Mouse (Mus musculus): ENCODE measurements around the gene Gm49403. TPM values are rescaled to one million over a fixed set of nuclear protein-coding genes. Genes with fewer than 3 reads are reported as not detected.
A peak's percentile ranks its signal among the peaks of the same experiment; 100 is the strongest.
"Not testable (repeated sequence)": the region's sequence is repeated elsewhere in the genome, so short reads cannot be mapped to it uniquely, and the experiment has no call there.

Gene Gm49403
- polyA plus RNA-seq, 1 experiment from 2014 or later = not detected

GRCm38 (mm10) chr19:8850402-8850901 is 33.3 kb upstream of the Gm49403 start, which contains the start of gene Lrrn4cl:
Gene Lrrn4cl, plus strand, starts transcription at chr19:8850768.
- Histone ChIP-seq H3K9me3 (no peaks in the 10 kb centered on the region), H3K4me3 (no peak within 1 kb of the TSS), H3K27ac (peak within 1 kb of the TSS; percentile 65), H3K4me2 (replicated peaks) (peak within 1 kb of the TSS; percentile 6; the same call in 1 of the 2 replicates), H3K27me3 (no peaks in the 10 kb centered on the region), H3K36me3 (peaks cover 20% of the 10 kb centered on the region), H3K9ac (no peak within 1 kb of the TSS), H3K4me1 (peaks cover 3% of the 10 kb centered on the region; the same call in 1 of the 2 replicates)
- ATAC-seq (ENCODE audit: insufficient number of reproducible peaks, insufficient read depth, low FRiP score, low TSS enrichment) = peak; percentile 70
- WGBS = 16% methylated on average over 7 of the region's 7 CpGs

- peaks cover 13% of the 10 kb centered on the region for H3K36me3 ChIP-seq
- H3K9me3 ChIP-seq = no peaks in the 10 kb centered on the region
- ATAC-seq (ENCODE audit: insufficient number of reproducible peaks, insufficient read depth, low FRiP score, low TSS enrichment) = no peak
- no peaks in the 10 kb centered on the region for H3K27me3 ChIP-seq
- no peak overlapping the region for H3K4me2 ChIP-seq (replicated peaks)
- no peak overlapping the region for H3K4me3 ChIP-seq
- no peak overlapping the region for H3K27ac ChIP-seq
- H3K9ac ChIP-seq = no peak overlapping the region
- 60% methylated on average over 7 of the region's 7 CpGs for WGBS
- peaks cover 3% of the 10 kb centered on the region; the same call in 1 of the 2 replicates for H3K4me1 ChIP-seq
Observed at GRCm38 (mm10) chr19:8851639-8852038, 32.1 kb upstream of the Gm49403 start.

DNA sequence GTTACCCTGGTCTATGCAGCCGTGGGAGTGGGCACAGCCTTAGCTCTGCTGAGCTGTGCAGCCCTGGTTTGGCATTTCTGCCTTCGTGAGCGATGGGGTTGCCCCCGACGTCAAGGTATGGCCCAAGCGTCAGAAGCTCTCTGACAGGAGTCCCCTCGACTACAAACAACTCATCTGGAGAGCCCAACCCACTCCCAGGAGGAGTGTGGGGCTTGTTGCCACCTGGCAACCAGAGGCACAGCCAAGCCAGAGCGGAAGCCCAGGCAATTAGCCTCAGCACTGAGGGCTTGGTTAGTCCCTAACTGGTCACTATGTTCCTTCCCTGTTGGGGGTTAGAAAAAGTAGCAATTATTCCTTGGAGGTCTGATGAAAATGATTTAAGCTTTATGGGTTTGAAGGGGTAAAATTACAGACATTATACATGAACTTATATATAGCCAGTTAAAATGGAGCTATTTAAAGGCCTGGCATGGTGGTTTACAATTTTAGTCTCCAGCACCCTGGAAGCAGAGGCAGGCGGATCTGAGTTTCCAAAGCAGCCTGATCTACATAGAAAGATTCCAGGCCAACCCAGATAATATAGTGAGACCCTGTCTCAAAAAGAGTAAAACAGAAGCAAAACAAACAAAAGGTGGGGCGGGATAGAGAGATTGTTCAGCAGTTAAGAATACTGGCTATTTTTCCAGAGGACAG is 31.3 kb upstream of the Gm49403 start:
- H3K9me3 ChIP-seq = no peaks in the 10 kb centered on the region
- H3K27me3 ChIP-seq = no peaks in the 10 kb centered on the region
- no peak overlapping the region for H3K4me3 ChIP-seq
- ATAC-seq (ENCODE audit: insufficient number of reproducible peaks, insufficient read depth, low FRiP score, low TSS enrichment) = no peak
- H3K36me3 ChIP-seq = peaks cover 6% of the 10 kb centered on the region; the same call in 1 of the 2 replicates
- 59% methylated on average over 10 of the region's 10 CpGs for WGBS
- H3K9ac ChIP-seq = no peak overlapping the region
- H3K27ac ChIP-seq = no peak overlapping the region
- no peak overlapping the region for H3K4me2 ChIP-seq (replicated peaks)
- peaks cover 3% of the 10 kb centered on the region; the same call in 1 of the 2 replicates for H3K4me1 ChIP-seq

DNA sequence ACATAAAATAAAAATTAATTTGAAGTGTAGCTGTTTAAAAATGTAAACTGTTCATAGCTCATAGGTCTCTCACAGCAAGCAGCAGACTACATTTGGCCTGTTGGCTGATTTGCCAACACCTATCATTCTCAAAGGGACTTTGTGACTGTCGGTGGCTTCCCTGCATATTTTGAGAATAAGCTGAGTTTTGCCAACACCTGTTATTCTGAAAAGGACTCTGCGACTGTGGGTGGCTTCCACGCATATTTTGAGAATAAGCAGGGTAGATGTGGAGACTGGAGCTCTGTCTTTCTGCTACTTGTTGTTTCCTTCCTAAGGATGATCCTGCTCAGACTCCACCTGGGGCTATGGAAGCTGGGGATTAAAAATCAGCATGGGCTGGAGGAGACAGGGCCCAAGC is 30.6 kb upstream of the Gm49403 start:
- no peaks in the 10 kb centered on the region for H3K27me3 ChIP-seq
- no peak for ATAC-seq (ENCODE audit: insufficient number of reproducible peaks, insufficient read depth, low FRiP score, low TSS enrichment)
- 86% methylated on average over 3 of the region's 3 CpGs for WGBS

GRCm38 (mm10) chr19:8857689-8858088 is 26.0 kb upstream of the Gm49403 start:
- WGBS = 40% methylated on average over 4 of the region's 4 CpGs
- no peaks in the 10 kb centered on the region for H3K4me1 ChIP-seq
- no peak overlapping the region for H3K9ac ChIP-seq
- H3K9me3 ChIP-seq = no peaks in the 10 kb centered on the region
- no peak overlapping the region for H3K4me2 ChIP-seq (replicated peaks)
- no peak overlapping the region for H3K4me3 ChIP-seq
- no peak overlapping the region for H3K27ac ChIP-seq
- ATAC-seq (ENCODE audit: insufficient number of reproducible peaks, insufficient read depth, low FRiP score, low TSS enrichment) = no peak
- no peaks in the 10 kb centered on the region for H3K36me3 ChIP-seq
- H3K27me3 ChIP-seq = no peaks in the 10 kb centered on the region

More for the DNA sequence above, 30.6 kb upstream of the Gm49403 start:
- Histone ChIP-seq H3K4me1 (peaks cover 3% of the 10 kb centered on the region; the same call in 1 of the 2 replicates), H3K4me2 (replicated peaks) (no peak overlapping the region), H3K36me3 (no peaks in the 10 kb centered on the region), H3K4me3 (no peak overlapping the region), H3K9ac (no peak overlapping the region), H3K27ac (no peak overlapping the region), H3K9me3 (no peaks in the 10 kb centered on the region)

DNA sequence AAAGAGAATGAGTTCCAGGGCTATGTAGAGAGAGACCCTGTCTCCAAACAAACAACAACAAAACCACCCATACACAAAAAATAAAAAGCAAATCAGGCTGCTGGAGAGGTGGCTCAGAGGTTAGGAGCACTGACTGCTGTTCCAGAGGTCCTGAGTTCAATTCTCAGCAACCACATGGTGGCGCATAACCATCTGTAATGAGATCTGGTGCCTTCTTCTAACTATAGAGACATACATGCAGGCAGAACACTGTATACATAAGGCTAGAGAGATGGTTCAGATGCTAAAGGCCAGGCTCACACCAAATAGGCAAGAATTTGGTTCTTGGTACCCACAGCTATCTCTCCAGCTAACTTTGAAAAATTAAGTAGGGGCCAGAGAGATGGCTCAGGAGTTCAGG is 24.7 kb upstream of the Gm49403 start:
- H3K9me3 ChIP-seq = no peaks in the 10 kb centered on the region
- no peak overlapping the region for H3K4me2 ChIP-seq (replicated peaks)
- no peak overlapping the region for H3K9ac ChIP-seq
- H3K27me3 ChIP-seq = no peaks in the 10 kb centered on the region
- no peak overlapping the region for H3K4me3 ChIP-seq
- no peak for ATAC-seq (ENCODE audit: insufficient number of reproducible peaks, insufficient read depth, low FRiP score, low TSS enrichment)
- no peaks in the 10 kb centered on the region for H3K36me3 ChIP-seq
- no peaks in the 10 kb centered on the region for H3K4me1 ChIP-seq
- 11% methylated on average over 1 of the region's 1 CpGs for WGBS
- H3K27ac ChIP-seq = no peak overlapping the region

- Histone ChIP-seq H3K36me3 (no peaks in the 10 kb centered on the region), H3K27ac (no peak overlapping the region), H3K9ac (no peak overlapping the region), H3K4me2 (replicated peaks) (no peak overlapping the region), H3K4me3 (no peak overlapping the region), H3K4me1 (no peaks in the 10 kb centered on the region), H3K27me3 (no peaks in the 10 kb centered on the region), H3K9me3 (no peaks in the 10 kb centered on the region)
- WGBS = 85% methylated on average over 6 of the region's 6 CpGs
- no peak for ATAC-seq (ENCODE audit: insufficient number of reproducible peaks, insufficient read depth, low FRiP score, low TSS enrichment)
Observed at GRCm38 (mm10) chr19:8864265-8864664, 19.5 kb upstream of the Gm49403 start.

DNA sequence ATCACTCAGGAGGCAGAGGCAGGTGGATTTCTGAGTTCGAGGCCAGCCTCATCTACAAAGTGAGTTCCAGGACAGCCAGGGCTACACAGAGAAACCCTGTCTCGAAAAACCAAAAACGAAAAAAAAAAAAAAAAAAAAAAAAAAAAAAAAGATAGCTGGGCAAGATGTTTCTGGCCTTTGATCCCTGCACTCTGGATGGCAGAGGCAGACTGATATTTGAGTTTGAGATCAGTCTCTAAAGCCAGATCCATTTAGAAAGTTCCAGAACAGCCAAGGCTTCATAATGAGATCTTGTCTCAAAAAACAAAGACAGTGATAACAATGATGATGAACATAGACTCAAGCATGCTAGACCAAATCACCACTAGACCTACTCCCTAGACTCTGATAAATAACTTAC is 13.3 kb upstream of the Gm49403 start:
- not testable (repeated sequence) for ATAC-seq (ENCODE audit: insufficient number of reproducible peaks, insufficient read depth, low FRiP score, low TSS enrichment)

GRCm38 (mm10) chr19:8870838-8871237 is 12.9 kb upstream of the Gm49403 start:
- H3K9ac ChIP-seq = peak overlapping the region; percentile 98
- peak overlapping the region; percentile 98 for H3K4me3 ChIP-seq
- peak overlapping the region; percentile 88 for H3K4me2 ChIP-seq (replicated peaks)
- peaks cover 7% of the 10 kb centered on the region for H3K4me1 ChIP-seq
- ATAC-seq (ENCODE audit: insufficient number of reproducible peaks, insufficient read depth, low FRiP score, low TSS enrichment) = no peak; the same call in 1 of the 2 replicates
- H3K9me3 ChIP-seq = no peaks in the 10 kb centered on the region
- no peaks in the 10 kb centered on the region for H3K27me3 ChIP-seq
- 56% methylated on average over 9 of the region's 9 CpGs for WGBS
- H3K36me3 ChIP-seq = peaks cover 28% of the 10 kb centered on the region
- peak overlapping the region; percentile 84 for H3K27ac ChIP-seq

More for the DNA sequence above, 13.3 kb upstream of the Gm49403 start:
- peaks cover 23% of the 10 kb centered on the region for H3K36me3 ChIP-seq
- not testable (repeated sequence) for H3K9ac ChIP-seq, H3K4me1 ChIP-seq, H3K9me3 ChIP-seq, H3K27ac ChIP-seq, H3K27me3 ChIP-seq
- H3K4me2 ChIP-seq (replicated peaks) = peak overlapping the region; percentile 88; the same call in 1 of the 2 replicates
- WGBS = 63% methylated on average over 3 of the region's 3 CpGs
- H3K4me3 ChIP-seq = peak overlapping the region; percentile 98; the same call in 1 of the 2 replicates

DNA sequence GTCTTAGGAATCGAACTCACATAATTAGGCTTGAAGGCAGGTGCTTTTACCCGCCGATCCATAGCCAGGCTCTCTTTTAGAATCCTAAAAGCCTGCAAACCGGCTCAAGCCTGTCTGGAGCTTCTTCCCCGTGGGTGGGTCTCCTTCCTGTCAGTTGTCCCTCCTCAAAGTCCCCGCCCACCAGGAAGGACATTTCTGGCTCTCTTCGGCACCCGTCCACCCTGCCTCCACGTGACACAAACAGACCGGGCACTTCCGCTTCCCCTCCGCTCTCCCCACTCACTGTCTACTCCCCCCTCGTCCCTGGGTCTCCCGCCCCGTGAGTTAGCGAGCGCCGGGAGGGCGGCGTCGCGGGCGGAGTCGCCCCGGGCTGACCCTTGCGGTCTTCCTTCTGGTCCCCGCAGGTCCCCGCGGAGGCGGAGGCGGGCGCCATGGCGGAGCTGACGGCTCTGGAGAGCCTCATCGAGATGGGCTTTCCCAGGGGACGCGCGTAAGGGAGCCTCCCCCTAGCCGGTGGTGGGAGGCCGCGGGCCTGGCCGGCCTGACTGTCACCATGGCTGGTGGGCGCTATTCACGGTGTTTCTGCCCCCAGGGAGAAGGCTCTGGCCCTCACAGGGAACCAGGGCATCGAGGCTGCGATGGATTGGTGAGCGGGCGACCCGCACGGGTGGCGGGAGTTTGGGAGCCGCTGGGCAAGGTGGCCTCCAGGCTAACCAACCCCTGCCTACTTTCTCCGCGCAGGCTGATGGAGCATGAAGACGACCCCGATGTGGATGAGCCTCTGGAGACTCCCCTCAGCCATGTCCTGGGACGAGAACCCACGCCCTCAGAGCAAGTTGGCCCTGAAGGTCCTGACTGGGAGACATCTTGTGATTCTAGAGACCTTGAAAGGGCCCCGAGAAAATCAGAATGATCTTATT is 12.2 kb upstream of the Gm49403 start, which contains the start of gene Ubxn1:
Gene Ubxn1 (plus strand): TSS at position 230 of the 920 bp plus-strand sequence.
- peak; percentile 95 for ATAC-seq (ENCODE audit: insufficient number of reproducible peaks, insufficient read depth, low FRiP score, low TSS enrichment)
- under 1% methylated on average over 58 of the region's 59 CpGs for WGBS
- Histone ChIP-seq H3K9me3 (no peaks in the 10 kb centered on the region), H3K4me2 (replicated peaks) (peak within 1 kb of the TSS; percentile 88), H3K27me3 (no peaks in the 10 kb centered on the region), H3K4me1 (peaks cover 7% of the 10 kb centered on the region), H3K36me3 (peaks cover 34% of the 10 kb centered on the region), H3K4me3 (peak within 1 kb of the TSS; percentile 98), H3K27ac (peak within 1 kb of the TSS; percentile 84), H3K9ac (peak within 1 kb of the TSS; percentile 98)

GRCm38 (mm10) chr19:8872266-8872840 is 11.4 kb upstream of the Gm49403 start:
- Histone ChIP-seq H3K9me3 (no peaks in the 10 kb centered on the region), H3K27ac (no peak overlapping the region), H3K4me3 (peak overlapping the region; percentile 98), H3K36me3 (peaks cover 42% of the 10 kb centered on the region), H3K27me3 (no peaks in the 10 kb centered on the region), H3K9ac (peak overlapping the region; percentile 98), H3K4me2 (replicated peaks) (peak overlapping the region; percentile 88), H3K4me1 (peaks cover 7% of the 10 kb centered on the region)
- ATAC-seq (ENCODE audit: insufficient number of reproducible peaks, insufficient read depth, low FRiP score, low TSS enrichment) = no peak
- WGBS = 70% methylated on average over 10 of the region's 10 CpGs

Measured in embryonic facial prominence, embryonic 12.5 days (tissue).